14 mouse cellular contexts compared by ENCODE assay signal in genomic region chr13:101915542-101915941, GRCm38 (mm10).
DNase-seq lines count a peak whose midpoint lies in the region; ATAC-seq lines count a peak whose summit lies in the region.
"Had no signal": no experiment of that assay in that cellular context is flagged by ENCODE, and none has a peak within 500 bp of the region (broad histone marks: within the 10 kb centered on the region; RNA-seq: fewer than 3 reads in every experiment).

No protein-coding gene starts in this region.

- H3K9ac ChIP-seq in liver, embryonic 16.5 days (ENCODE audit: low read depth, low read length), result no peak overlapping the region
- H3K9ac ChIP-seq in liver, embryonic 12.5 days, result no peak overlapping the region
- H3K9ac ChIP-seq: embryonic facial prominence, embryonic 12.5 days had no signal

- DNase-seq in frontal cortex, adult 2 months (ENCODE audit: extremely low spot score in 1 of 2, low spot score in 1 of 2), result peak; percentile 63 to 68
- DNase-seq in frontal cortex, postnatal 25 days (ENCODE audit: low spot score in 2 of 2), result no peak
- DNase-seq in fat pad, adult 2 months (ENCODE audit: extremely low read depth, low read depth, low spot score), result peak; percentile 23
- DNase-seq in right cerebral cortex, postnatal 25 days, result peak; percentile 33
- DNase-seq in thymus, postnatal 25 days, result no peak
- DNase-seq in kidney, postnatal 25 days, result no peak
- DNase-seq: adrenal gland, adult 8-10 months; cerebellum, adult 18-20 months; layer of hippocampus, adult 9-11 months had no signal

- 61% methylated on average over 6 of the region's 6 CpGs for WGBS in liver, embryonic 16.5 days (ENCODE audit: insufficient replicate concordance)
- 65% methylated on average over 6 of the region's 6 CpGs for WGBS in liver, embryonic 12.5 days (ENCODE audit: insufficient replicate concordance)

- no peaks in the 10 kb centered on the region for H3K36me3 ChIP-seq in liver, embryonic 16.5 days (ENCODE audit: control insufficient read depth, insufficient read depth)
- H3K36me3 ChIP-seq in liver, embryonic 12.5 days, result no peaks in the 10 kb centered on the region
- H3K36me3 ChIP-seq: embryonic facial prominence, embryonic 12.5 days had no signal

- no peaks in the 10 kb centered on the region for H3K9me3 ChIP-seq in liver, embryonic 16.5 days (replicated peaks; ENCODE audit: control insufficient read depth, low read length)
- H3K9me3 ChIP-seq in liver, embryonic 12.5 days (replicated peaks), result no peaks in the 10 kb centered on the region
- H3K9me3 ChIP-seq: embryonic facial prominence, embryonic 12.5 days had no signal

- no peaks in the 10 kb centered on the region for H3K27me3 ChIP-seq in liver, embryonic 16.5 days (ENCODE audit: control insufficient read depth, insufficient read depth, low read depth, low read length)
- H3K27me3 ChIP-seq in liver, embryonic 12.5 days (replicated peaks), result no peaks in the 10 kb centered on the region
- H3K27me3 ChIP-seq: embryonic facial prominence, embryonic 12.5 days had no signal

- no peak for ATAC-seq in liver, embryonic 16.5 days (ENCODE audit: low read depth)
- no peak for ATAC-seq in liver, embryonic 12.5 days
- ATAC-seq: inflammation-experienced regulatory T-cells, adult 6 months had no signal

- H3K4me3 ChIP-seq in liver, embryonic 16.5 days (ENCODE audit: low read depth, low read length), result no peak overlapping the region
- H3K4me3 ChIP-seq in liver, embryonic 12.5 days, result no peak overlapping the region
- H3K4me3 ChIP-seq: embryonic facial prominence, embryonic 12.5 days; myocyte had no signal

- H3K27ac ChIP-seq in liver, embryonic 16.5 days (ENCODE audit: low read length), result peak overlapping the region; percentile 71
- H3K27ac ChIP-seq in liver, embryonic 12.5 days, result no peak overlapping the region; the same call in 1 of the 2 replicates
- H3K27ac ChIP-seq: embryonic facial prominence, embryonic 12.5 days had no signal

- no peak overlapping the region for H3K4me2 ChIP-seq in liver, embryonic 16.5 days (ENCODE audit: low read depth, low read length)
- no peak overlapping the region for H3K4me2 ChIP-seq in liver, embryonic 12.5 days
- H3K4me2 ChIP-seq: embryonic facial prominence, embryonic 12.5 days had no signal

- H3K4me1 ChIP-seq in liver, embryonic 16.5 days (ENCODE audit: control insufficient read depth, low read depth, low read length), result peaks cover 9% of the 10 kb centered on the region
- peaks cover 12% of the 10 kb centered on the region for H3K4me1 ChIP-seq in liver, embryonic 12.5 days
- H3K4me1 ChIP-seq: embryonic facial prominence, embryonic 12.5 days had no signal

Comparison
In these comparisons a context has a peak if more than half of its experiments do, and no peak if none do; other contexts are left out.
1. DNase-seq: peak in frontal cortex, adult 2 months (2 of 2), fat pad, adult 2 months (single experiment) and right cerebral cortex, postnatal 25 days (single experiment); none in frontal cortex, postnatal 25 days (0 of 2), thymus, postnatal 25 days (single experiment) and kidney, postnatal 25 days (0 of 2).